Mouse (Mus musculus): ENCODE measurements around the gene Bfsp1.

Bfsp1 gene

DNA sequence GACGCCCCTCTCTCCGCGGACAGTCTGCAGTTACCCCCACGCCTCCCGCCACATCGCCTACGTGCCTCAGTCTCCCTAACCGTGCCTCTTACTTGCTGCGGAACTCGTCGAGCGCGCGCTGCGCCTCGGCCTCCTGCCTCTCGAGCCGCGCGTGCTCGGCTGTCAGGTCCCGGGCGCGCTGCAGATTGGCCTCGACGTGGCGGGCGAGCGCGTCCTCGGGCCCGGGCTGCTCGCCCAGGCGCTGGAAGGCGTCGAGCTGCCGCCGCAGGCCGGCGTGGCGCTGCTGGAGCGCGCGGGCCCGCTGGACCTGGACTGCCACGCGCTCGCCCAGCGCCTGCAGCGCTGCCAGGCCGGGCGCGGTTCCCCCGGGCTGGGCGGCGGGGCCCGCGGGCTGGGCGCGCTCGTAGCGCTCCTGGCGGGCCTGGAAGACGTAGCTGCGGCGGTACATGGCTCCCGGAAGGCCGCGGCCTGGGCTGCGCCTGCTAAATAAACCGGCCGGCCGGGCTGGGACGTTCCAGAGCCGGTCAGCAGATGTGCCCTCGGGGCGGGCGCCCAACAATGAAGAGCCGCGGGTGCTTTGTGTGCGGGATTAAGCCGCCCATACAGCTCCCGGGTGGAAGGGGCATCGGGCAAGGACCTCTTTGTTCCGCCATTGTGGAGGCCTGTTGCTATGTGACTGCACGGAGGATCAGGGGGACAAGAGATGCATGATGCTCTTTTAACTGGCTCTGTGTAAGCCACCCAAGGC lies at the start of gene Bfsp1:
TSS of gene Bfsp1 (minus strand) at position 690 of the 748 bp plus-strand sequence.
- DNase-seq (ENCODE audit: extremely low read depth, low read depth), result no peak

DNA sequence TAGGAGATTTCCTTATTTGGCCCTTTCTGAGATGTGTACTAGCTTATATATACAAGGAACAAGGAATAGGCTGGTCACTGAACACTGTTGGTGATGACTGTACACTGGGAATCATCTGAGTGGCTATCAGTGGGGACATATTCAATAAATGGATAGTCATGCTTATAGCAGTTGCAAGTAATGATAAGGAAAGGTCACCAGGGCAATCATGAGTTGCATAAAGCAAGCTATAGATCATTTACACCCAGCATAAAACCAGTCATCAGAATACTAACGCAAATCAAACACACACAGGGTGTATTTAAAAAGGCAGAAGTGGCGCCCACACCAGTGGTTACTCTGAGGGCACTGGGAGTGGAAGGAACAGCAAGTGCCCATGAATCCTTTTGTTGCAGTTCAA lies 49.2 kb upstream of the Bfsp1 start:
- DNase-seq (ENCODE audit: extremely low read depth, low read depth), result no peak

DNA sequence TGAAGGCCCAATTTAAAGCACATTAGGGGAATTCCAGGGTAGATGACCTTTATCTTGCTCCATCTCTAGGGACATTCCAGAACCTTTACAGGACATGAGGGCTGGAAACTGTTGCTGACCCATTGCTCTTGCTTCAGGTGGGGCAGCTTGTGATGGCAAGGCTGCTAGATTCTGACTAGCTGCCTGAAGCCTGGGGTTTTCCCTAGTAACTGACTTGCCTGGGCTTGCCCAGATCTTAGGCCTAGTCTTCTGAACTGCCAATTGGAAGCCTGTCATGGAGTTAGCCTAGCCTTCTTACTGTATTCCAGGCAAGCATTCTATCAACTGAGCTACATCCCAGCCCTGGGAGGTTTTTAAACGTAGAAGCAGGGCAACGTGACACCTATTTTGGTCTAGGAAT lies 46.3 kb upstream of the Bfsp1 start:
- no peak for DNase-seq (ENCODE audit: extremely low read depth, low read depth)

DNA sequence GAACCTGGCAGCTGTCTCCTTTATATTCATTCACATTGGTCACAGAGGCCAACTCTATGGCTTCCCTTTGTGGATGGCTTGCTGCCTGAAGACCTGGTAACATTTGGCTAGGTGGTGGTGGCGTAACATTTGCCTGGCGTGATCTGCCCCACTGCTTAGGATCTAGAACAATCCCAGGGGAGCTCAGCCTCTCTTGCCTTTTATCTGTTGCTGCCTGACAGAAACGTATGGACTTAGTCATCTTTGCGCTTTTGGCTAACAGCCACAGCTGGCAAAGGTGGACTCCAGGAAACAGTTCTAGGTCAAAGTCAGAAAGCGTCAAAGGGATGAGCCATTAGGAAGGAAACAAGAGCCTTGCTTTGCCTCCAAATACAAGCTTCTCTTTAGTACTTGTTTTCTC lies 41.9 kb upstream of the Bfsp1 start:
- no peak for DNase-seq (ENCODE audit: extremely low read depth, low read depth)

DNA sequence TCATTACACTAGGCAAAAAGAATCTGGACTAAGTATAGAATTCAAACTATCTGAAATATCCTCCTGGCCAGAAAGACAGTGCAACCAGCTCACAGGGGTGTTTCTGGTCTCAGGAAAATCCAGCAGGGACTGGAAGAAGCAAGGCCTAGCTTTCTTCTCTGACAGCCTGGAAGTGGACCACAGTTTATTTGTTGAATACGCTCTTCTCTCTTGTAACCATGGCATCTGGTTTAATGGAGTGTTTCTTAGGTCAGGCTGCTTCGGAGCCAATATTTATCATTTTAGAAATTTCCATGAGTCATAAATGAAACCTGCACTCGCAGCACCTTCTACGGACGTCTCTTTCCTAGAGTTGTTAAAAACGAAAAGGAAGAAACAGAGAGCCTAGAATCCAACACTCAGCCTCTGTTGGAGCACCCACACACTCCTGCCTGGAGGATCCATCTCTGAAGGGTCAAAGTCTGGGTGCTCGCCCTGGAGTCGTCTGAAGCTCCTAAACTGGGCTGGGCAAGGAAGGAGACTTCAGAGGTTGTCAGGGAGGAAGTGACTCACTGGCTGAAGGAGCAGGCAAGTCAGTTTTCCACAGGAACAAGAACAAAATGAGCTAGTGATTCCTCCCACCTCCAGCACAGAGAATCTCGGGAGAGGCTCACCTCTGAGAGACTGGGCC lies 40.5 kb upstream of the Bfsp1 start:
- DNase-seq (ENCODE audit: extremely low read depth, low read depth), result no peak

DNA sequence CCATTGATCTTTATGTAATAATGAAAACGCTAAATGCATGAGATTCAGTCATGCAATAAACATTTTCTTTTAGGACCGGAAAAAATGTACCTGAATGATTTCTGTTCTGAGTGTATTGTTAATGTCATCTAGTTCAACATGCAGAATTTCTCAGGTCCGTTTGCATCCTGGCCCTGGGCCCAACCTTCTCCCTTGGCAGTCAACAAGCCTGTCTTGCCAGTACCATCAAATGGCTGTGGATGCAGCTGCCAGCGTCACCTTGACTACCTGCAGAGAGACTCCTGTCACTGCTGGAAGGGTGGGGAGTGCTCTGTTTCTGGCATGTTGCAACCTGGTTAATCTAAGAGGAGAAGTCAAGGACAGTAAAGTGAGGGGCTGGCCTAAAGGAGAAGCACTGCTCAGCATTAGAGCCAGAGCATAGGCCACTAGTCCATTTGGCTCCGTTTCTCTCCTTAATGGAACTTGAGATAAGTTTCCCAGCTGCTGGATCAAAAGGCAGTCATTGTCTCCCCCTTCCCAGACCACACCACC lies 37.9 kb upstream of the Bfsp1 start:
- DNase-seq (ENCODE audit: extremely low read depth, low read depth), result no peak

DNA sequence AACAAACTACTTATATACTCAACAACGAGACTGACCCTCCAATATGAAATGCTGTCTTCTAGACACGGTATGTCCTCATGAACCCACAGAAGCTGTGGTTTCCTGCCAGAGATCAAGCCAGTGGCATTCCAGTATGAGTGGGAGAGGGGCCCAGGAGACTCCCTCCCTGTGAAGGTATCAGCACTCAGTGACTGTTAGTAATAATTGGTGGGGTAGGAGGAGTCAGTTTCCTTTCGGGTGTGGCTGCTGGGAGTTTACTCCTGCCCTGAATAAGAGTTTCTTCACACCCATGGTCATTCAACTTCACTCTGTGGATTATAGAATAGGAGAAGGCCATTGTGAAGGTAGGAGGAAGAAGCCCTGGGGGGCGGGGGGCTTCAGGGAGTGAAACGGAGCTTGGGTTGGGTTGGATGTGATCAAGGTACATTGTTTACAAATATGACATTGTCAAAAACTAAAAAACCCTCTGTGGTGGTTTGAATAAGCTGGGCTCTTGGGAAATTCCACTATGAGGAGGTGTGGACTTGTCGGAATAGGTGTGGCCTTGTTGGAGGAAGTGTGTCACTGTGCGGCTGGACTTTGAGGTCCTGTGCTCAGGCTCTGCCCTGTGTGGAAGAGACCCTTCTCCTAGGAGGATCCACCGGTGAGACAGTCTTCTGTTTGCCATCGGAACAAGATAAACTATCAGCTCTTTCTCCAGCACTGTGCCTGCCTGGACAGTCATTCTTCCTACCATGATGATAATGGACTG lies 36.7 kb upstream of the Bfsp1 start:
- no peak for DNase-seq (ENCODE audit: extremely low read depth, low read depth)

DNA sequence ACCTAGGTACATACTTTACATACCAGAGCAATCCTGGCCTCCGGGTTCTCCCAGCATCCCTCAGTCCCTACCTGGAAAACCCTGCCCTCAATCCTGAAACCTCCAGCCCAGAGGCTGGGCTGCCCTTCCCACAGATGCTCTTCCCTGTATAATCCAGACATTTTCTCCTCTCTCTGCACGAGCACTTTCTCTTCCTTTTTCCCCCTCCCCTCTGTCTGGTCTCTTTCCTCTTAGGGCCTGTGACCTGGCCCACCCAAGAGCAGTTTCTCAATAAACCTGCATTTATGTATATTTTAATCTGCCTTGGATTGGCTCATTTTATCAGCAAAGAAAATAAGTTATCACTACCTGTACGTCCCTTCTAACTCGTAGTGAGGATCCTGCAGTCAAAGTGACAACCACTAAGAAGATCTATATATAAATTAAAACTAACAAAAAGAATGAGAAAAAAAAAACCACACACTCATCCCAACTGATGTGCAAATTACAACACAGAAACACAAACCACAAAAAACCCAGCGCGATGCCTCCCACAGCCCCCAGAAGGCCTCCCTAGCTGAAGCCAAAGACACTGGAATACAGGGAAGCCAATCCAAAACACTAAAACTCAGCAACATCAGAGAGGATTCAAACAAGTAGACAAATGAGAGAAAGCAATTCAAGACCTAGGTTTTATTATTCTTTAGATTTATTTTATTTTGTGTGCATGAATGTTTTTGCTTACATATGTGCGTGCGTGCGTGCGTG lies 28.5 kb upstream of the Bfsp1 start:
- DNase-seq (ENCODE audit: extremely low read depth, low read depth), result no peak

DNA sequence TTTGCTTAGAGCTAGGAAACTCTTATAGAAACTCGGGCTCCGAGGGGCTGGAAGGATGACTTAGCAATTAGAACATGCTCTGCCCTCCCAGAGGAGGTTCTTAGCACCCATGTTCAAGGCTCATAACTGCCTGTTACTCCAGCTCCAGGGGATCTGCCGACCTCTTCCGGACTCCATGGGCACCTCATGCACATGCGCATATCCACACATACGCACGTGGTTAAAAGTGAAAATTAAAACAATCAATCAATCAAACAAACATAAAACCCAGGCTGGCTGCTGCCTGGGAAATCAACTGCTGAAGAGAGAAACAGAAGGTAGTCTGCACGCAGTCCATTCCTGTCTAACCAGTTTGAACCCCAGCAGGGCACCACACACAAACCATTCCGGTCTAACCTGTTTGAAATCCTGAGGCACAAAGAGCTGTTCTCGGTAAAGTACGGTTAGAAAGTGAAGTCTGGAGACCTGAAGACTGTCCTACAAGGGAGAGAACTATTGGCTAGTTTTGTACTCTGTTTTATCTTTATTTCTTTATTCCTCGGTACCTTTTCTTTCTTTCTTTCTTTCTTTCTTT lies 27.0 kb upstream of the Bfsp1 start:
- DNase-seq (ENCODE audit: extremely low read depth, low read depth), result no peak

DNA sequence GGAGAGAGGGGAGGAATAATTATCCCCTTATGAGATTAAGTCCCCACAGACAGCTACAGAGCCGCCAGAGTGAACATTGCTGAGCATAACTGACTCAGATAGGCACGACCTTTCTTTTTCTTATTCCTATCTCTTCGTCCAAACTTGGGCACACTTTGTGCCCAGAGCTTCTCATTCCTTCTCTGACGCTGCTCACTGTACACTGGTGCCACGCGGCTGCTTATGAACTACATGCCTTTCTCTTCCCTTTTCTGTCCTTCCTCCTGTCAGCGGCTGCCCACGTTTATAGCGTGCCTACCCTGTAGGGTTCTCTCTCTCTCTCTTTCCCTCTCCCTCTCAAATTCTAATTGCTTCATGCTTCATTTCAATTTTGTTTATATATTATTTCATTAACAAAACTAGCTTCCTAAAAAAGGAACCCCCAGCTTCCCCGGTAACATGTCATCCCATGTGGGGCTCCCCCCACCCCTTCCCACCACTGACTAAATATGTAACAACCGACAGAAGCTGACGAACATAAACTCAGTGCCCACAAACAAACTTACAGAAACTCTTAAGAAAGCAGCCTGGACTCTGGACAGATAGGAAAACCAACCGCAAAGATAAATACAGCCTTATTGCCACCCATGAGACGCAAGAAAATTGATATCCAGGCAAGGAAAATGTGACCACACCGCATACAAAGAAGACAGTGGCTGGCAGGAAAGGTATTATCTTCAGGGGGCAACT lies 26.3 kb upstream of the Bfsp1 start:
- no peak for DNase-seq (ENCODE audit: extremely low read depth, low read depth)

DNA sequence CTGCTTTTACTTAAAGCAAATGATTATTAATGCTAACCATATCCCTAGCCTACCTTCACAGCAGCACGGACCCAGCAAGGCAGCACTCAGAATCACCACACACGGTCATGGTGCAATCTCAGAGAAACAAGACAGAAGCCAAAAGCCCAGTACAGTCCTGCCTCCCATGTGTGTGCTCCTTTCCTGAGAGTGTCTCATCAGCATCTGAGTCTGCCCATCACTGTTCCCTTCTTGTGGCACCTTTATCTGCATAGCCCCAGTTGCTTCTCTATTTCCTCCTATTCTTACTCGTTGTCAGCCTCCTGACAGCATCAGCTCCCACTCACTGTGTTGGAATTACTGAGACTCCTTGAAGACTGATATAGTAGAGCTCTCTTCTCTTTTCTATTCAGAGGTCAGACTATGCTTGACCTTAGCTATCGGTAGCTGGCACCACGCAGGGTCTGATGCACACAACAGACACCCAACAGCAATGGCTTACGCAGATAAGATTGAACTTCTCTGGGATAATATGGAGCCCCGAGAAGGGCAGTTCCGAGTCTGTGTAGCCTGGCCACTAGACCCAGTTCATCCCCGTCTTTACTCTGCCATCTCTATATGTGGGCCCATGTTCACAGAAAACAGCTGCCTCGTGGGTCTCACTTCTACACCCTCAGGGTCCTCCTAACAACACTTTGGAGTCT lies 19.8 kb upstream of the Bfsp1 start:
- DNase-seq (ENCODE audit: extremely low read depth, low read depth), result no peak

DNA sequence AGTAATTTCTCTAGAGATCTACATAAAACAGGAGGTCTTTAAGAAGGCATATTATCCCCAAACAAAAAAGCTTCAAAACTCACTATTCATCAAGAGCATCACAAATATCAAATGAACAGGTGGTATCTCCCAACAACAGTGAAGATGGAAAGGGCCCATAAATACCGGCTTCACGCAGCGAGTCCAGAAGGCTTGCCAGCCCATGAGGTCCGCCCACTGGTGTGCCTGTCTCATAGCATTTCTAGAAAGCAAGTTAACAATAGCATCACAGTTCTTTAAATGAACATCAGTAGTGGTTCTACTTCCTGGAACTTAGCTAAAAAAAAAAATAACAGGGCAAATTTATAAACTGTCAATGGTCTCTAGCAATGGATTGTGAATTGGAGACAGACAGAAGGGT lies 19.0 kb upstream of the Bfsp1 start:
- DNase-seq (ENCODE audit: extremely low read depth, low read depth), result no peak

DNA sequence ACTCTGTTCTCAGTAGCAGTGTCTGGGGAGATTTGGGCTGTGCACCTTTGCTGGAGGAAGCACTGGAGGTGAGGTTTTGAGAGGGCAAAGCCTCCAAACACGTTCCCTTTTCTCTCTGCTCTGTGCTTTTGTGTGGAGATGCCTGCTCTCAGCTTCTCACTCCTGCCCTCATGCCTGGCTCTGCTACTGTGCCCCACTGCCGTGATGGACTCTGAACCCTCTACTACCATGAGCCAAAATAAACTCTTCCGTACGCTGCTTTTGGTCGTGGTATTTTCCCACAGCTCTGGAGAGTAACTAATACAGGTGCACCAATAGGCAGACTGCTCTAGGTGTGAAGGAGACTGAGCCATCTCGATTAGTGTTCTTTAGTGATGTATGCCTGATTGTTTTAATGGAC lies 16.3 kb upstream of the Bfsp1 start:
- DNase-seq (ENCODE audit: extremely low read depth, low read depth), result no peak

DNA sequence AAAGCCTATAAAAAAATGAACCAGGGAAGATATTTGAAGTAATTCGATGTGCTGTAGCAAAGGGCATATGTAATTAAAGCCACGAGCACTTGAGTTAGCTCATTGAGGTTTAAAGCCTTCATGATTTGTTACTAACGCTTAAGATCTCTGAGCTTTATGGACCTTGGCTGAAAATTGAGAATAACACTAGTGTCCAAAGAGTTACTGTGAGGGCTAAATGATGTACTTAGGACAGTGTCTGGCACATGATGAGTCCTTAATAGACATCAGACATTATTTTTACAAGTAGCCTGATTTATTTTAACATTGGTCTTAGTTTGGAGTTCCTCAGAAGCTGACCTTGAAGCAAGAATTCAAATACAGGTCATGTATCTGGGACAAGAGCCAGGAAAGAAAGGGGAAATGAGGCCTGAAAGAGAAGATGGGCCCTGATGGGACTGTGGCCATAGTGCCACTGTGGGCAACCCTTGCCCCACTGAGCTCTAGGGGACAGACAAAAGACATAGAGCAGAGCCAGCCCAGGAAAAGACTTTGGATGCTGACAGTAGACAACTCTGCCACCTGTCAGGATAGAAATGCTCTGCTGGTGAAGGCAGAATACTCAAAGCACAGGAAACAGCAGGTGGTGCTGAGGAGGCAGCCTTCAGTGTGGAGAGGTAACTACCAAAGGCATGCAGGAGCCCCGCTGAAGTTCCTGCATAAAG lies 14.1 kb upstream of the Bfsp1 start:
- no peak for DNase-seq (ENCODE audit: extremely low read depth, low read depth)

DNA sequence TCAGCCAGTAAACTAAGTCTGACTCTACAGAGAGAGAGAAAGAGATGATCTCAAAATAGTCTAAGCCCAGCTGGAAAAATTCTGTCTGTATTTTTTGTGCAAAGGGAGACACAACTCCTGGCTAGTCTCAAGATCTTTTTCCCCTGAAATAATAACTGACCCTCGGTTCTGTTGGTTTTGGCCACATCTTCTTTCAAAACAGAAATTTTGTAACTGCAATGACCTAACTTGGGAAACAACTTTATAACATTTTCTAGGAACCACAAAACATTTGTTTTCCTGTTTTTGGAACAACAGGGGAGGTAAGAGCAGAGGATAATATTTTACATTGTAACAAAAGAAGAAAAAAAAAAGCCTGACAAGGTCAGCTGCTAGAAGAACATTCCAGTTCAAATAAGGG lies 13.1 kb upstream of the Bfsp1 start:
- DNase-seq (ENCODE audit: extremely low read depth, low read depth), result no peak

DNA sequence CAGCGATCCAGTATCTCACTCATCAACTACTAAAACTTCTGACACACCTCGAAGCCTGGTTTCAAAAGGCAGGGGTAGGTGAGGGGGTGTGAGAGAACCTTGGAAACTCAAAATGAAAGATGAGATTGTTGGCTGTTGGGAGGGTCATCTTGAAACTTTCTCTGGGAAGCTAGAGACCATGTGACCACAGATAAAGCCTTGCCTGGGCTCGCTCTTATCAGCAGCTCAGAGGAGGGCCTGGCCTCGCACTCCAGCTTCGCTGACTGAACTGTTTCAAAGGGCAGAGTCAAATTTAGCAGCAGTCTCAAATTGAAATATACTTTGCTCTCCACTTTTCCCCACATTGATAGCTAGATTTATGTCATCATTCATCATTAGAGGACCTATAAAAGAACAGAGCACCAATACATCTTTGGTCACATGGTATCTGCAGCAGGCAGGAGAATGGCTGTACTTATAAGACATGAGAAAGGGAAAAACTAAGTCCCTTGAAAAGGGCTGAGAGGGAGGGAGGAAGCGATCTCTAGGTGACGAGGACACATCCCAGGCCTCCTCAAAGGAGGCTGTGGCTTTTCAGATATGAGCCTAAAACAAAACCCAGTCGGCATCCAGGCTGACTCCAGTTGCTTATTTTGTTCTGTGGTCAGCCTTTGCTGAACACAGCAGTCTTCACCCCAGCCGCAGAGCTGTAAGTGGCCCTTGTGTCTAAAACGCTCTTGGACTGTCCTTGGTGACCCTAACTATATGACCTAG lies 8.1 kb upstream of the Bfsp1 start:
- DNase-seq (ENCODE audit: extremely low read depth, low read depth), result no peak

DNA sequence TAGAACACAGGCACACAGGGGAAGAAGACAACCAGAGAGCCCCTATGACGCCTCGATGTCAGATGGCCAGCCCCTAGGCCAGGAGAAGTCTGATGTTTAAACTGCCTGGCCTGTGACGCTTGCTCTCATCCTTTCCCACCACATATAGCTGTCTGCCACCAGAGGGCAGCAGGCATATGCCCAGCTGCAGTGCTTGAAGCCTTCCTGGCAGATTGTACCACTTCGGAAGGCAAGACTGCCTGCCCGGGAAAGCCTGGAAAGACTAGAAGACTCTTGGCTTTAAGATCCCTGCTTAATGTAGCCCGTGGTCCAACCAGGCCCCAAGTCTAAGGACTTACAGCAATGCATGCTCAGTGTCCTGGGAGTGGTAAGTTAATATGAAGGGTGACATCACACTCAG lies 4.4 kb upstream of the Bfsp1 start:
- peak; percentile 43 for DNase-seq (ENCODE audit: extremely low read depth, low read depth)

DNA sequence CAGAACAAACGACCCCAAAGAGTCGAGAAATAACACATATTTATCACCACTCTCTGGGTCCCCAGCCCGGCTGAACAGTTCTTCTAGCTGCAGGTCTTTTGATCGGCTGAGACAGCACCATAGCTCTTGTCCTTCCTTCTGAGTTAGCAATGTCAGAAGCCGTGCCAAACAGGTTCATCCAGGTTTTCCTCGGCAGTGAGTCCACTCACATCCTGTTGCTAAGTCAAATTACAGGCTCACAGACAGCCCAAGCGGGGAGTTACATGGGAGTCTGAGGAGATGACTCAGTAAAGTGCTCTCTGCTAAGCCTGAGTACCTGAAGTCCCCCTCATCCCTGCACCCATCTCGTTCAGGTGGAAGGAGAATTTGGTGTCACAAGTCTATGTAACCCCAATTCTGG lies 1.6 kb upstream of the Bfsp1 start:
- DNase-seq (ENCODE audit: extremely low read depth, low read depth), result no peak

DNA sequence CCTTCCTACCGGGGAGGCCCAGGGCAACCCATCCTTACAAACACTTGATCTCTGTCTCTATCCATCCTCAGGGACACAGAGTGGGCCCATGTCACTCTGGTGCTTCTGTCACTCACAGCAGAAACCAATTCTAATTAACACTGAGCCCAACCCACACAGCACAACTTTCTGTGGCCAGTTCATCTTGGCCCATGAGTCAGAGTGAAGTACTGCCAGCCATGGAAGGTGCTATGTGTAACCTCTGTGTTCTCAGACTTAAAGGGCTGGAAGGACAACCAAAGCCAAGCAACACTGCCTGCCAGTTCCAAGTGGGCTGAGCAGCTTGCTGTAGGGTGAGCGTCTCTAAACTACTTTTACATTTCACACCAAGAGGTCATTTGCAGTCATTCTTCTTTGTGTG lies 3.8 kb downstream of the Bfsp1 start:
- no peak for DNase-seq (ENCODE audit: extremely low read depth, low read depth)
